Mouse (Mus musculus): ENCODE data around the gene Serpina5.

DNA sequence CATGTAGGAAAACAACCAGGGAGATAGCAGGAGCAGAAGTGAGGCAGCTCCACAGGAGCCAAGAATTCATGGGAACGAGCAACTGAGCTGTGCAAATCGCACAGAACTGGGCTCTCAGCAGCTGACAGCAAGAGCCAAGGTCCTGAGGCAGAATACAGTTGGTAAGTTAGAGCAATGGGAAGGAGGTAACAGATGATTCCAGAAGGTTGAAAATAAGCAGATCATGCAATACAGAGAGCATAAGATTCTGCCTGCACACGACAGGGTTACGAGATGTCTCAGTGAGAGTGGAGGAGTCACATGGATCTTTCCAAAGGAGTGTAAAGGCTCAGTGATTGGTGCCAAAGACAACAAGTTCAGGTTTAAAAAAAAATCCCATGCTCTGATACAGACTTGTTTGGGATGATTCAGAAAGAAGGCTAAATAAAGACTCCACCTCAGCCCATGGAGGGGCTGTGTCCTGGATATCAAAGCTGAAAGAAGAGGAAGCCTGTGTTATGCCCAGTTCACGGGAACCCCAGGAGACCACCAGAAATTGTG lies 24.2 kb downstream of the Serpina5 start:
- TF ChIP-seq TAL1 (IDR thresholded peaks at IDR 0.05; ENCODE audit: low read length): no peak
- TF ChIP-seq GATA1 (IDR thresholded peaks at IDR 0.05; ENCODE audit: low read length): no peak

Measured in erythroblast, embryonic 14.5 days (primary cell).